Mouse (Mus musculus) B cell, adult 62 days (primary cell): Measurements from ENCODE around the gene Gm11232. TPM values are rescaled to one million over a fixed set of nuclear protein-coding genes. Genes with fewer than 3 reads are reported as not detected.

Source experiments
- total RNA-seq: library from RNA; stranded (reverse); gene quantifications from 4 replicates; pipeline ENCODE4 v1.2.4, GENCODE M21; 2023

Gm11232 gene
- not detected in 4 replicates for total RNA-seq

GRCm38 (mm10) chr4:71757865-71758264 is at the start of gene Gm11232:
Gene Gm11232, minus strand, starts transcription at chr4:71757965.

